ENCODE assay signal across 8 mouse cellular contexts in genomic region chr15:80010182-80010558, GRCm38 (mm10). TPM values are rescaled to one million over a fixed set of nuclear protein-coding genes. Genes with fewer than 3 reads are reported as not detected.
DNase-seq lines count a peak whose midpoint lies in the region; ATAC-seq and TF ChIP-seq lines count a peak whose summit lies in the region.

No protein-coding gene starts in this region.

- no peak overlapping the region for H3K9ac ChIP-seq in hindbrain, embryonic 14.5 days
- no peak overlapping the region for H3K9ac ChIP-seq in hindbrain, embryonic 12.5 days
- no peak overlapping the region for H3K9ac ChIP-seq in forebrain, embryonic 12.5 days
- no peak overlapping the region for H3K9ac ChIP-seq in liver, embryonic 11.5 days (ENCODE audit: low read depth, low read length)

- WGBS in hindbrain, embryonic 14.5 days = 29% methylated on average over 7 of the region's 7 CpGs
- WGBS in hindbrain, embryonic 12.5 days = 37% methylated on average over 7 of the region's 7 CpGs
- 36% methylated on average over 7 of the region's 7 CpGs for WGBS in forebrain, embryonic 12.5 days
- WGBS in liver, embryonic 11.5 days = 55% methylated on average over 7 of the region's 7 CpGs

- H3K4me3 ChIP-seq in hindbrain, embryonic 14.5 days (replicated peaks; ENCODE audit: low read length) = no peak overlapping the region; the same call in 1 of the 2 replicates
- H3K4me3 ChIP-seq in hindbrain, embryonic 12.5 days = no peak overlapping the region
- no peak overlapping the region for H3K4me3 ChIP-seq in forebrain, embryonic 12.5 days (replicated peaks)
- H3K4me3 ChIP-seq in liver, embryonic 11.5 days (ENCODE audit: low read depth, low read length) = no peak overlapping the region

- H3K36me3 ChIP-seq in hindbrain, embryonic 14.5 days (replicated peaks; ENCODE audit: control insufficient read depth, insufficient read depth) = no peaks in the 10 kb centered on the region
- H3K36me3 ChIP-seq in hindbrain, embryonic 12.5 days = no peaks in the 10 kb centered on the region
- no peaks in the 10 kb centered on the region for H3K36me3 ChIP-seq in forebrain, embryonic 12.5 days (replicated peaks)
- no peaks in the 10 kb centered on the region for H3K36me3 ChIP-seq in liver, embryonic 11.5 days (ENCODE audit: control insufficient read depth, insufficient read depth, low read length)

- no peak for DNase-seq in hindbrain, embryonic 14.5 days (ENCODE audit: low spot score)
- DNase-seq in brain, embryonic 14.5 days (ENCODE audit: low read depth) = peak; percentile 62
- DNase-seq in gastrocnemius, postnatal 14 days = peak; percentile 77
- DNase-seq in left cerebral cortex, postnatal 36 days (ENCODE audit: low spot score in 2 of 2) = peak; percentile 74 to 83
- DNase-seq in liver, embryonic 11.5 days (ENCODE audit: low spot score) = no peak

- H3K4me1 ChIP-seq in hindbrain, embryonic 14.5 days (replicated peaks; ENCODE audit: control insufficient read depth, insufficient read depth, low read length) = peaks cover 20% of the 10 kb centered on the region
- peaks cover 33% of the 10 kb centered on the region for H3K4me1 ChIP-seq in hindbrain, embryonic 12.5 days
- H3K4me1 ChIP-seq in forebrain, embryonic 12.5 days = peaks cover 38% of the 10 kb centered on the region
- H3K4me1 ChIP-seq in liver, embryonic 11.5 days (replicated peaks; ENCODE audit: control insufficient read depth, insufficient read depth, low read length) = peaks cover 32% of the 10 kb centered on the region

- no peaks in the 10 kb centered on the region for H3K9me3 ChIP-seq in hindbrain, embryonic 14.5 days (ENCODE audit: control insufficient read depth, low read length)
- no peaks in the 10 kb centered on the region for H3K9me3 ChIP-seq in hindbrain, embryonic 12.5 days (replicated peaks)
- no peaks in the 10 kb centered on the region for H3K9me3 ChIP-seq in forebrain, embryonic 12.5 days
- no peaks in the 10 kb centered on the region for H3K9me3 ChIP-seq in liver, embryonic 11.5 days (ENCODE audit: control insufficient read depth, low read length)

- H3K27me3 ChIP-seq in hindbrain, embryonic 14.5 days (ENCODE audit: control insufficient read depth, insufficient read depth, low read length) = peaks cover 33% of the 10 kb centered on the region
- peaks cover 59% of the 10 kb centered on the region for H3K27me3 ChIP-seq in hindbrain, embryonic 12.5 days
- peaks cover 69% of the 10 kb centered on the region for H3K27me3 ChIP-seq in forebrain, embryonic 12.5 days
- H3K27me3 ChIP-seq in liver, embryonic 11.5 days (replicated peaks; ENCODE audit: control insufficient read depth, insufficient read depth, low read length) = peaks cover 49% of the 10 kb centered on the region

- no peak for TF ChIP-seq POLR2A in brain, embryonic 14.5 days (IDR thresholded peaks at IDR 0.05; ENCODE audit: borderline replicate concordance, extremely low read depth, insufficient read depth, insufficient read length, poor library complexity, severe bottlenecking)

- peak overlapping the region; percentile 22 for H3K4me2 ChIP-seq in hindbrain, embryonic 14.5 days (replicated peaks)
- no peak overlapping the region for H3K4me2 ChIP-seq in hindbrain, embryonic 12.5 days (replicated peaks)
- no peak overlapping the region for H3K4me2 ChIP-seq in forebrain, embryonic 12.5 days
- H3K4me2 ChIP-seq in liver, embryonic 11.5 days = no peak overlapping the region

- H3K27ac ChIP-seq in hindbrain, embryonic 14.5 days = no peak overlapping the region
- no peak overlapping the region for H3K27ac ChIP-seq in hindbrain, embryonic 12.5 days
- no peak overlapping the region for H3K27ac ChIP-seq in forebrain, embryonic 12.5 days
- no peak overlapping the region for H3K27ac ChIP-seq in liver, embryonic 11.5 days (ENCODE audit: low read depth, low read length)

- ATAC-seq in hindbrain, embryonic 14.5 days (ENCODE audit: low FRiP score) = no peak
- no peak for ATAC-seq in hindbrain, embryonic 12.5 days (ENCODE audit: low FRiP score)
- ATAC-seq in erythroblast, adult 5-6 weeks (replicated peaks; ENCODE audit: low FRiP score, poor library complexity, severe bottlenecking) = no peak
- ATAC-seq in forebrain, embryonic 12.5 days (ENCODE audit: low FRiP score) = no peak
- no peak for ATAC-seq in liver, embryonic 11.5 days (replicated peaks; ENCODE audit: low FRiP score)

- no peak for TF ChIP-seq CTCF in brain, embryonic 14.5 days (IDR thresholded peaks at IDR 0.05; ENCODE audit: borderline replicate concordance, extremely low read depth, insufficient read depth, insufficient read length)

- intact Hi-C loops in gastrocnemius, postnatal 14 days (cut with DNase I; ENCODE audit: low total_unique reads) = loop anchor here (5.0 kb wide), 2 partner anchors 52 to 67 kb away; no protein-coding TSS in a partner anchor
- intact Hi-C loops in left cerebral cortex, postnatal 36 days (cut with DNase I) = loop anchor here (5.0 to 10.0 kb wide), 2 partner anchors 178 to 245 kb away; partner anchors contain the start of genes Cbx6 and Npcd

RNA-seq across cellular contexts. Expression of gene Pdgfb, which starts 4.6 kb away (rescaled TPM):
- 7.3 and 7.5 TPM in 2 replicates for polyA plus RNA-seq in hindbrain, embryonic 14.5 days (2014; fragmentation: Nextera tagmentation; extraction: Ambion mirVana)
- 2.5 and 3.2 TPM in 2 replicates for polyA plus RNA-seq in hindbrain, embryonic 12.5 days (2016; fragmentation: Nextera tagmentation; extraction: Ambion mirVana)
- polyA plus RNA-seq in brain, embryonic 14.5 days (2012; rRNA removed) = 12.3 and 16.8 TPM in 2 replicates
- total RNA-seq in gastrocnemius, postnatal 14 days (2021) = 10 to 100 TPM; 25.2 to 38.5 TPM
- total RNA-seq in left cerebral cortex, postnatal 36 days (2021) = 10 to 100 TPM; 31.3 to 32.4 TPM
- not detected in 2 replicates for total RNA-seq in erythroblast, adult 5-6 weeks (2015; ENCODE audit: low replicate concordance)
- total RNA-seq in erythroblast, adult 5-6 weeks (2017; ENCODE audit: low replicate concordance) = 0.42 and 0.94 TPM in 2 replicates
- polyA plus RNA-seq in forebrain, embryonic 12.5 days (2016; fragmentation: Nextera tagmentation; extraction: Ambion mirVana) = 2.1 and 2.3 TPM in 2 replicates
- 2.4 and 2.7 TPM in 2 replicates for polyA plus RNA-seq in liver, embryonic 11.5 days (2014; fragmentation: Nextera tagmentation; extraction: Ambion mirVana)

RNA-seq across cellular contexts. Expression of gene Cbx7, which starts 39.3 kb away (rescaled TPM):
- polyA plus RNA-seq in hindbrain, embryonic 14.5 days (2014; fragmentation: Nextera tagmentation; extraction: Ambion mirVana) = 3.2 and 4.0 TPM in 2 replicates
- 3.1 and 4.2 TPM in 2 replicates for polyA plus RNA-seq in hindbrain, embryonic 12.5 days (2016; fragmentation: Nextera tagmentation; extraction: Ambion mirVana)
- 10.9 and 14.4 TPM in 2 replicates for polyA plus RNA-seq in brain, embryonic 14.5 days (2012; rRNA removed)
- 1 to 10 TPM; 3.7 to 4.5 TPM for total RNA-seq in gastrocnemius, postnatal 14 days (2021)
- 10 to 100 TPM; 40.5 to 46.5 TPM for total RNA-seq in left cerebral cortex, postnatal 36 days (2021)
- 2.1 and 6.9 TPM in 2 replicates for total RNA-seq in erythroblast, adult 5-6 weeks (2015; ENCODE audit: low replicate concordance)
- 4.5 and 6.4 TPM in 2 replicates for total RNA-seq in erythroblast, adult 5-6 weeks (2017; ENCODE audit: low replicate concordance)
- 3.3 and 3.6 TPM in 2 replicates for polyA plus RNA-seq in forebrain, embryonic 12.5 days (2016; fragmentation: Nextera tagmentation; extraction: Ambion mirVana)
- polyA plus RNA-seq in liver, embryonic 11.5 days (2014; fragmentation: Nextera tagmentation; extraction: Ambion mirVana) = 2.5 TPM in 2 replicates

Comparison
In these comparisons a context has a peak if more than half of its experiments do, and no peak if none do; other contexts are left out.
1. DNase-seq: peak in brain, embryonic 14.5 days (single experiment), gastrocnemius, postnatal 14 days (single experiment) and left cerebral cortex, postnatal 36 days (2 of 2); none in hindbrain, embryonic 14.5 days (single experiment) and liver, embryonic 11.5 days (single experiment).